Mouse (Mus musculus) cerebellum, postnatal 10 days (tissue): ENCODE data around the gene Fam83d.
A peak's percentile ranks its signal among the peaks of the same experiment; 100 is the strongest.
"Not testable (repeated sequence)": the region's sequence is repeated elsewhere in the genome, so short reads cannot be mapped to it uniquely, and the experiment has no call there.

Experiments
- DNase-seq, 2 experiments: peaks; one replicate each; pipeline ENCODE4 v3.0.0; 2021; ENCODE audit warnings: mixed read lengths in 2 of 2

Fam83d gene

DNA sequence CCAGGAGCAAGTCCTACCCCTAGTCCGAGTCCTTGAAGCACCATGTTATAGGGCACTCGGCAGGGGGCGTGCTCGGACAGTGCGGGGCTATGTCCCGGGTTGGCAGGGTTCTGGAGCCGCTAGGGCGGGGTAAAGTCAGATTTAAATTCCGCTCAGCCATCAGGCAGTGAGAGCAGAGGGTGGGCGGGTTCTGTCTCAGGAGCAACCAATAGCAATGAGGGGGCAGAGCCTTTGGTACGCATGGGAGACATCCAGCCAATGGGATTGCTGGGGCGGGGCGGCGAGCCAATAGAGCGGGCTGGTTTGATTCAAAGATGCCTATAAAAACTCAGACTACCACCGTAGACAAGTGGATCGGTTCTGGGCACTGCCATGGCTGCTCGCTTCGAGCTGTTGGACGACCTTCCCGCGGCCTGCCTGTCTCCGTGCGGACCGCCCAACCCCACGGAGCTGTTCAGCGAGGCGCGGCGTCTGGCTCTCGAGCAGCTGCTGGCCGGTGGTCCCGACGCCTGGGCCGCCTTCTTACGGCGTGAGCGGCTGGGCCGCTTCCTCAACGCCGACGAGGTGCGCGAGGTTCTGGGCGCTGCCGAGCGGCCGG, at the start of gene Fam83d:
Gene Fam83d (plus strand): TSS at position 352 of the 598 bp plus-strand sequence.
- DNase-seq = peak; percentile 98

DNA sequence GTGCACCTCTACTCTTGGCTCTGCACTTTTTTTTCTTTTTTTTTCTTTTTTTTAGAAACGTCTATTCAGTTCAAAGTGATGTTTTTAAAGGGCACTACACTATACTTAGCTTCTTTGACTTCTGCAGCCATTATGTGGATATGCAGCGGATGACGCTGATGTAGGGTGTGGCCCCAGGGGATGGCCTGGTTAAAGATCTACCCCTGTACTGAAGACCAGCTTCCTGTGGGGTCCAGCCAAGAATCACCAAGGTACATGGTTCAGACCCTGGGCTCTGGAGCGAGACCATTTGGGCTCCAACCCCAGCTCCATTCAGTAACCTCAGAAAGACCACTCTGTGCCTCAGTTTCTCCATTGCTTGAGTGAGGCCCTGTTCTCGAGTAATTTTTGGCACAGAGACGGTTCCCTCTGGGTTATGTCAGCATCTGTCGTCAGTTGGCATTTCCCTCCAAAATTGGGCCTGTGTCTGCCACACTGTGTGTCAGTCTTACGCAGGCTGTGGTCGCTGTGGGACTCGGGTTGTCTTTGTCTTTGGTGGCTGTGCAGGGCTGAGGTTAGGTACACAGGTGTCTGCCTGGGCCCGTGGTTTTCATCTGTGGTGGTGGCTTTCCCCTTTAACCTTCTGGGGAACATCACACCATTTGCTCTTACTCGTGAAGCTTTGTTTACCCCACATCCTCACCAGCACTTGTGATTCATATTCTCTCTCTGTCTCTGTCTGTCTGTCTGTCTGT, 48.9 kb upstream of the Fam83d start:
- DNase-seq = no peak

- DNase-seq = no peak
These were observed 47.0 kb upstream of the Fam83d start for GRCm38 (mm10) chr2:158720715-158721370.

DNA sequence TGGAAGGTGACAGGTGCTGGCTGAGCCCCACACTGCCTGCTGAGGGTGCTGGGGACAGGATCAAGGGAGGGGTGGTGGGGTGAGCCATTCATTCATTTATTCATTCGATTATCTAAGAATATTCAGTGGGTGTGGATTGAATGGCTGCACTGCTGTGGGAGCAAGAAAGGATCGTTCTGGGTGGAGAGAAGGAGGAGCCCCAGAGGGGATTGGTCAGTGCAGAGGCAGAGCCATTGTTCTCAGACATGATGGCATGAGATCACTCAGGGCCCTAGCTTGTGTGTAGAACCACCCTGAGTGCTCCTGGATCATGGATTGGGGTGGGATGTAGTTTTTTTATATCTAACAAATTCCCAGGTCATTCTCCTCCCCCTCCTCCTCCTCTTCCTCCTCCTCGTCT, 46.4 kb upstream of the Fam83d start:
- DNase-seq = no peak

DNA sequence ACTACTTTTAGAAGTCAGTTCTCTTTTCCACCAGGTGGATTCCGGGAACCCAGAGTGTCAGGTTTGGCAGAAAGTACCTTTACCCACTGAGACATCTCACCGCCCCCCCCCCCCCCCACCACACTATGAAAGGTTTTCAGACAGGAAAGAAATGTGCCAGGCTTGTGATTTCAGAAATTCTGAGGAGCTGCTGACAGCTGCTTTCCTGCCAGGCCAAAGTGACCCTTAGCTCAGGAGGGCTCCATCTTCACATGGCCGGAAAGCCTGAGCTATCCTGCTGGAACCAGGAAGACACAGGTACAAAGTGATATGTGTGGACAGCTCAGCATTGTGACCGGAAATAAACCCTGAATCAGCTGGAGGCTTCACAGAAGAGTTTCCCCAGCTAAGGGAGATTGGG, 45.8 kb upstream of the Fam83d start:
- DNase-seq = no peak

DNA sequence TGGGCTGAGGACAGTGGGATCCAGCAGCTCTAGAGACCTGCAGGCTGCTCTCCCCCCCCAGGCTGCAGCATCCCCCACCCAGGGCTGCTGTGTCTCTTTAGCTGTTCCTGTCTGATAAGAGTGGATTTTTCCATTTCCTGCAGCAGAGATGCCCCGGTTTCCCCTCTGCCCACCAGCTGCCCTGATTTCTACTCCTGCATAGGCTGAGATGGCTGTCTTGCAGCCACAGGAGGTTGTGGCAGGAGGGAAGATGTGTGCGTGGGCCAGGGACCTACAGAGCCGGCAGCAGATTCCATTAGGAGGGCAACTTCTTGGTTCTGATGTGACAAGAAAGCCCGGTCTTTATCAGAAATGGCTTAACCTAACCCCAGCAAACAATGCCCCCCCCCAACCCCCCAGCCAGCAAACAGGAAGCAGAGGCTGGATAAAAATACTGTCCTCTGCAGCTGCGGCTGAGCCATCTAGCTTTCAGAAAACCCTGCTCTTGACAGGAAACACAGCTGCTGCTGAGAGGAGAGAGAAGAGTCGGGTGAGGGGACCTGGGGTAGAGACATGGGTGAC, 44.8 kb upstream of the Fam83d start:
- no peak for DNase-seq

DNA sequence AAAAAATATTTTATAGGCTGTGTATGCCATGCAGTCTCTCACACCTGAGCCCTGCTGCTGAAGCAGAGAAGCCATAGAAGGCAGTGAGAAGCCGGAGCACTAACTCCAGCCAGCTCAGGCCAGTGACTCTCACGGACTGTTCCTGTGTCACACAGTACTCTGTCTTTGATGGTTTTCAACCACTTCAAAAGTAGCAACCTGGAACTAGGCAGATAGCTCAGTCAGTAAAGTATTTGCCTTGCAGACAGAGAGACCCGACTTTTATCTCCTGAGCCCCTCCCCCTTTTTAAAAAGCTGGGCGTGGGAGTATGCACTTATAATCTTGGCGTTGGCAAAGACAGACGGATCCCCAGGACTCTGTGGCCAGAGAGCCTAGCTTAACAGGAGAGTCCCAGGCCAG, 44.1 kb upstream of the Fam83d start:
- DNase-seq = no peak

DNA sequence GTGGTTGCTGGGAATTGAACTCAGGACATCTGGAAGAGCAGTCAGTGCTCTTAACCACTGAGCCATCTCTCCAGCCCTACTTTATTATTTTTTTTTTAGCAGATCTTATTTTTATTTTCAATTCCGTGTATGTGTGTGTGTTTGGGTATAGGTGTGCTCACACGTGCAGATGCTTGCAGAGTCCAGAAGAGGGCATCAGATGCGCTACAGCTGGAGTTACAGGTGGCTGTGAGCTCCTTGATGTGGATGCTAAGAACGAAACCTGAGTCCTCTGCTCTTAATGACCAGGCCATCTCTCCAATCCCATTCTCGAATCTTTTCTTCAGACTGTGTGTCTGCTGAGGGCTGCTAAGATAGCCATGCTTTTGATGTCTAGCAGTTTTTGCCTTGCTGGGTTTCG, 41.6 kb upstream of the Fam83d start:
- no peak for DNase-seq

- no peak for DNase-seq
These were observed 39.7 kb upstream of the Fam83d start for GRCm38 (mm10) chr2:158728061-158728815.

- peak; percentile 79 to 85 for DNase-seq
These were observed 37.0 kb upstream of the Fam83d start for GRCm38 (mm10) chr2:158730896-158731295.

- DNase-seq = peak; percentile 57 to 73
These were observed 35.4 kb upstream of the Fam83d start for GRCm38 (mm10) chr2:158732521-158732920.

DNA sequence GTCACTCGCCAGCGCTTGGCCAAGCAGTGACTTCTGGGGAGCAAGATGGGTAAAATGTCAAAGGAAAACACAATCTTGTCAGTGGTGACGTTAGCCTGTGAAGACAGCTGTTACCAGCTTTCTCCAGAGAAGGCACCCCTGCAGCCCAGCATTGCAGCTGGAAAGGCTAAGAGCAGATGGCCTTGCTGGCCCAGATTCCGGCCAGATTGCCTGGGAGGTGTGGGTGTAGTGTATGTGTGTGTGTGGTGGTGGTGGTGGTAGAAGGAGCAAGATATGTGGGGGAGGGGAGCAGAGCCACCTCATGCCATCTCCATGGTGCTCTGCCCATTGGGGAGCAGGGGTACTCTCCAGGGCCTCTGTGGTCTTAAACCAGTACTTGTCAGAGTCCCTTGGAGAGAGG, 34.8 kb upstream of the Fam83d start:
- DNase-seq = peak; percentile 64 to 73

- DNase-seq = no peak
These were observed 34.0 kb upstream of the Fam83d start for GRCm38 (mm10) chr2:158733914-158734313.

DNA sequence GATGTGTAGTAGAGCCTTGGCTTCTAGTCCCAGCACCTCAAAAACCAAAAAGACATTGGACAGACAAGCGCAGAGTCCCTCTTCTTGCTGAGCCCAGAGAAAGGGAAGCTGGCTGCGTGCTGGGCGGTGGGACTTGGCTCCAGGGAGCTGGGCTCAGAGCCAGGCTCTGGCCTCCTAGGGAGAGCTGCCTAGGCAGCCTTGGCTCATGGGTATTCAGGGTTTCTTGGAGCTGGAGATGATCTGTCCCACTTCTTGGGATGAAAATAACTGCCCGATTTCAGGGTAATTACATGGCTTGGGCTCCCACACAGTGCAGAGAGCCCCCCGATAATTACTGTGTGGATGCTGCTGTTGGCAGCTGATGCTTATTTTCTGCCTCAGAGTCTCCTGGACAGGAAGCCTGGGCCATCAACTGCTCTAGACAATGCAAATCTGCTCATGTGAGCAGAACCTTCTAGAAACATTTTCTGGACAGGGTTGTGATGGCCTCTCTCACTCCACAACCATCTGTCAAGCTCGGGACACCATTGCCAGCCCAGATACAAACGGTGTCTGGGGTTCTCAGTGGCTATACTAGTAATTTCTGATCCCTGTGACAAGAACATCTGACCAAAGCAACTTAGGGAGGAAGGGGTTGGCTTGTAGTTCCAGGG, 33.3 kb upstream of the Fam83d start:
- DNase-seq = peak in 1 of 2 experiments; percentile 61

- DNase-seq = no peak
These were observed 32.6 kb upstream of the Fam83d start for GRCm38 (mm10) chr2:158735340-158735739.

DNA sequence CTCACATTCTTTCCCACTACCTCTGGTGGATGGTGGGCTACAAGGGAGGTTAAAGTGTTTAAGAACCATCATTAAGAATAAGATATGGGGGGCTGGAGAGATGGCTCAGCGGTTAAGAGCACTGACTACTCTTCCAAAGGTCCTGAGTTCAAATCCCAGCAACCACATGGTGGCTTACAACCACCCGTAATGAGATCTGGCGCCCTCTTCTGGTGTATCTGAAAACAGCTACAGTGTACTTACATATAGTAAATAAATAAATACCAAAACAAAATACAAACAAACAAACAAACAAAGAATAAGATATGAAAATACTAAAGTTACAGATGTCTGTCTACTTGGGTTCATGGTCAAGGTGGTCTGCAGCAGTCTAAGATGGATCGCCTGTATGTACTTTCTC, 31.6 kb upstream of the Fam83d start:
- not testable (repeated sequence) for DNase-seq

GRCm38 (mm10) chr2:158738591-158738990, 29.3 kb upstream of the Fam83d start:
- DNase-seq = no peak

DNA sequence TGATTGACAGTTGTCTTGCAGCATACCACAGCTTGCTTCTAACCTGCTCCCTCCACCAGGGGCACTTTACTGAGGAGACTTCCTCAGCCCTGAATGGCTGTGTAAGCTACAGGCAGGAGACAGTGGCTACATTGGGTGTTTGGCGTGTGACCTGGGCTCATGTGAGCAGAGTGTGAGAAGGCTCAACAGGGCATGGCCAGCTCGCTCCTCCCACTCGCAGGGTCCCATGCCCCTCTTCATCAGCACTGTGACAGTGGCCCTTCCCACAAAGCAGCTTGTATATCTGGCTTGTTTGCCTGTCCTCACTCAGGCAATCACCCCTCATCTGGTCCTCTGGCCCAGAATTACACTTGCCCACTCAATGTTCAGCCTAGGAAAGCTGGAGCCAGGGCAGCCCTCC, 28.8 kb upstream of the Fam83d start:
- no peak for DNase-seq

DNA sequence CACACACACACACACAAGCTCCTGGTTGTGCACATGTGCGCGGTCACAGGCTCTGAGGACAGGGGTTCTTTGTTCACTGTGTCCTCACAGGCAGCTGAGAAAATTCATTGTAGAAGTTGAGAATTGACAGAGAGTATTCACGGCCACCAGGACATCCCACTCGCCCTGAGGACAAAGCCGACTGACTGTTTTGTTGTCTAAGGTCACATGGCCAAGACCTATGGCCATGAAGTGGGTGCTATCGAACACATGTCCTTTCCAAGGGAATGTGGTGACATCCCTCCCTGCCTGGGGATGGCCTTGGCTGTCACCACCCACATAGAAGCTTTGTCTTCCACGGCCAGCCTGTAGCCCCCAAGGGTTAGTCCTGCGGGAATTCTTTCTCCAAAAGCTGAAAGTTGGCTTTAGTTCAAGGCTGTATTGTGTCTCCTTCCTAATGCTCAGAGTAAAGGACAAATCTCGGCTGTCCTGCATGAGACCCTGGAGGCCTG, 26.8 kb upstream of the Fam83d start:
- no peak for DNase-seq

GRCm38 (mm10) chr2:158742431-158742830, 25.5 kb upstream of the Fam83d start:
- DNase-seq = no peak

DNA sequence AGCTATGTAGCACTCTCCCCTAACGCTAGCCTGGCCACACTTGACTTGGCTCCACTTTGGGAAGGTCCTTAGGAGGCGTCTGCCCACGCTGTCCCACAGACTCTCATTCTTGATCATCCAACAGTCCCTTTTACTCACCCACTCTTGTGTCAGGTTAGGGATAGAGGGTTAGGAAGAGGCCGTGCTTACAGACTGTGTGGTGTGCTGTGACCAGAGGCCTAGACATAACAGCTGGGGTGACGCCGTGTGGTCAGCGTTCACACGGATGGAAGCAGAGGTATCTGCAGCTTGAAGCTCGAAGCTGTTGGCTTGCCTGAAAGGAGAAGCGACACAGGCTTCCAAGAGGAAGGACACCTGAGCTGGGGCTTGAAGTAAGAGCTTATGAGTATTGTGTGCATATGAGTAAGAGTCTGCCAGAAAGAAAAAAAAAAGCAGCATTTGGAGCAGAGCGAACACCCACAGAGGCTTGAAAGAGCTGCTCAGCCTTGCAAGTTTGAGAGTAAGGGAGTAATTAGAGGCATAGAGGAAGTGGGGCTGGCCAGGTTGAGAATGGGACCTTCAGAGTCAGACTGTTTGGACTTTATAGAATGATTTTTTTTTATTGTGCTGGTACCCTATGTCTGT, 24.3 kb upstream of the Fam83d start:
- no peak for DNase-seq

- DNase-seq = peak; percentile 66 to 70
These were observed 22.8 kb upstream of the Fam83d start for GRCm38 (mm10) chr2:158745049-158745482.
